Mouse (Mus musculus) megakaryocyte, embryonic 14.5 days (primary cell): ENCODE data around the gene Acta1.

Source experiments
- FLI1 ChIP-seq: IDR thresholded peaks from 2 replicates; pipeline ENCODE4 v1.6.1; 2012; ENCODE audit warnings: low read length, inconsistent platforms, mixed read lengths
- GATA1 ChIP-seq: IDR thresholded peaks from 3 replicates; pipeline ENCODE4 v1.6.1; 2012; ENCODE audit warnings: mixed read lengths, low read length, inconsistent platforms, borderline replicate concordance

DNA sequence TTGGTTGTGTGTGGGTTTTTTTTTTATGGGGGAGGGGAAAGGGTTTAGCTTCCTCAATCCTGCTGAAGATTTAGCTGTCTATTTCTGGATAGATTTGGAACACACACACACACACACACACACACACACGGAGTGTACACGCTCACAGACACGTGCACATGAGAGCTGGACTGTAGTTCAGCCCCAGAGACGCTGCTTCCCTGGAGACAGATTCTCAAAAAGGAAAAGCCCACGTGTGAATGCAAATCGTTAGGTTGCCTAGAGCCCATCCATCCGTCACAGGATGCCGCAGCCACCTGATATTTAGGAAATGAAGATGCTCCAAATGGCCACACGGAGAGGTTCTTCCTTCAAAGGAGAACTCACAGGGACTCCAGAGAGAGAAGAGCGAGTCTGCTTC is 14.3 kb downstream of the Acta1 start:
- TF ChIP-seq GATA1 (no peak), FLI1 (no peak)
